Mouse (Mus musculus) adrenal gland, adult 8-10 months (tissue): ENCODE results near the gene Ssr2. TPM values are rescaled to one million over a fixed set of nuclear protein-coding genes. Genes with fewer than 3 reads are reported as not detected.

Source experiments
- DNase-seq: peaks from one replicate; pipeline ENCODE4 v3.0.0; 2022
- total RNA-seq, 4 experiments: library from RNA; stranded (reverse); gene quantifications; 2 replicates each; pipeline ENCODE4 v1.2.4; 2022

Gene Ssr2
- 100 to 1,000 TPM; 139 to 217 (median 172) TPM for total RNA-seq

DNA sequence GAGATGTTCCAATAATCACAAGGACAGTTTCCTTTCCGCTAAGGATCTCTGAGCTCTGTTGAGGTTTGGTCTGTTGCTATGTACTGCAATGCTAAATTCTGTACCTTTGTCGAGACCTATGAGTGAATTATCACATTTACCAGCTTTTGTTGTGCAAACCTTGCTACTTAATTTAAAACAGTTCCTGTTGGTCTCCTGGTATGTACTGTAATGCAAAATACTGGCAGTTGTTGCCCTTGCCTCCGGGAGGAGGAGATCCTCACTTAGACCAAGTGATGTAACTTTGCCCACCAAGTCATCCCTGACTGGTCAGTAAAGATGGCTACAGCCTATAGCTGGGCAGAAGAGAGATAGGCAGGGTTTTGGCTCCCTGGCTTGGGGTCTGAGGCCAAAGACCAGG, at the start of gene Ssr2:
Gene Ssr2, plus strand, starts transcription at position 337 of the 400 bp plus-strand sequence.
- no peak for DNase-seq

DNA sequence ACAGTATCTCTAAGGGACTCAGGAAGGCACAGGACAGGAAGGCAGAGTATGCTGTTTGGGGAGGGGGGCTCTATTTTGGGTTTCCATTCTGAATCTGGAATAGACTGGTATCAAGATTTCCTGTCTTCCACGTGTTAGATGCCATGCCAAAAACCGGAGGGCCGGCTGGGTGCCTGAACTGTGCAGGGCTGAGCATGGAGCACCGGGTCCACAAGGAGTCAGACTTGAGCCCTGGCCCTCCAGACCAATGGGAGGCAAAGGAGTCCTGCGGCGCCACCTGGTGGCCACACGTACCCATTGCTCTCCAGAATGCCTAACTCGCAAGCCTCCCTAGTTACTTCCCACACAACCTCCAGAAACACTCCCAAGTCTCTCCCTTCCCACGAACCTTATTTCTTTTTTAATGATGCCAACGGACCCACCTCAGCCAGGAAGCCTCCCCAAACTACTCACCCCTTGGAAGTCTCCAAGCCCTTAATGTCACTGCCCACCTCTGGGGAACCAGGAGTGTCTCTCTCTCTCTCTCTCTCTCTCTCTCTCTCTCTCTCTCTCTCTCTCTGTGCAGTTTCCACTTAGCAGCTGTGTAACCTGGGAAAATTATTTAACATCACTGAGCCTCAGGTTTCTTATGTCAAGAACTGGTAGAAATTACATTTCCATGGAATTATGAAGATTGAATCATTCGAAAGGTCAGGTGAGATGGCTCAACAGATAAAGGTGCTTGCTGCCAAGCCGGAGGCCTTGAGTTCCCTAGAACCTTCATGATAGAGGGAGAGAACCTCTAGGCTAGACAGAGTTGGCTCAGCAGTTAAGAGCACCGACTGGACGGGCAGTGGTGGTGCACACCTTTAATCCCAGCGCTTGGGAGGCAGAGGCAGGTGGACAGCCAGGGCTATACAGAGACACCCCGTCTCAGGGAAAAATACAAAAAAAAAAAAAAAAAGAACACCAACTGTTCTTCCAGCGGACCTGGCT, 49.2 kb upstream of the Ssr2 start:
- peak; percentile 84 for DNase-seq

DNA sequence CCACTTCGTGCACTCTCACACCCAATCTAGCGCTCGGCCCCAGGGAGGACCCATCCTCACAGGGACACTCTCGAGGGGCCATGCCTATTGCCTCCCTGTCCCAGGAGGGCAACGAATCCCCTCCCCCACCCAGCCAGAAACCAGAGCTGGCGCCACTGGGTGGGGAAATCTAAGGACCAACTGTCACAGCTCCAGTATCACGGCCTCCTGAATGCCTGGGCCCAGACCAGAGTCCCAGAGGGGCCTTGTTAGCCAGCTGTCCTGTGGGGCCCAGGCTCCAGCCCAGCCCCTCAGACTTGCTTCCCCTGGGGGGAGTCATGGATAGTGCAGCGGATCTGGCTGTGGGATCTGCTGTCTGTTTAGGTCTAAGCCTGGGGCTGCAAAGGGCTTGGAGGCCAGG, 48.1 kb upstream of the Ssr2 start:
- DNase-seq, result no peak

DNA sequence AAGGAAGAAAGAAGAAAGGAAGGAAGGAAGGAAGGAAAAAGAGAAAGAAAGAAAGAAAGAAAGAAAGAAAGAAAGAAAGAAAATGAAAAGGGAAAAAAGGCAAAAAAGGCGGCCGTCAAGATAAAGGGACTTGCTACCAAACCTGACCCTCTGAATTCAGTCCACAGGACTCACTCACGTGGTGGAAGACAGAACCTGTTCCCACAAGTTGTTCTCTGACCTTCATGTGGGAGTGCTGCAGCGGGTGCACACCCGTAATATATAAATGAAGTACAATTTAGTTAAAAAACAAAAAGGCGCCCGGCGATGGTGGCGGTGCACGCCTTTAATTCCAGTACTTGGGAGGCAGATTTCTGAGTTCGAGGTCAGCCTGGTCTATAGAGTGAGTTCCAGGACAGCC, 47.0 kb upstream of the Ssr2 start:
- no peak for DNase-seq

DNA sequence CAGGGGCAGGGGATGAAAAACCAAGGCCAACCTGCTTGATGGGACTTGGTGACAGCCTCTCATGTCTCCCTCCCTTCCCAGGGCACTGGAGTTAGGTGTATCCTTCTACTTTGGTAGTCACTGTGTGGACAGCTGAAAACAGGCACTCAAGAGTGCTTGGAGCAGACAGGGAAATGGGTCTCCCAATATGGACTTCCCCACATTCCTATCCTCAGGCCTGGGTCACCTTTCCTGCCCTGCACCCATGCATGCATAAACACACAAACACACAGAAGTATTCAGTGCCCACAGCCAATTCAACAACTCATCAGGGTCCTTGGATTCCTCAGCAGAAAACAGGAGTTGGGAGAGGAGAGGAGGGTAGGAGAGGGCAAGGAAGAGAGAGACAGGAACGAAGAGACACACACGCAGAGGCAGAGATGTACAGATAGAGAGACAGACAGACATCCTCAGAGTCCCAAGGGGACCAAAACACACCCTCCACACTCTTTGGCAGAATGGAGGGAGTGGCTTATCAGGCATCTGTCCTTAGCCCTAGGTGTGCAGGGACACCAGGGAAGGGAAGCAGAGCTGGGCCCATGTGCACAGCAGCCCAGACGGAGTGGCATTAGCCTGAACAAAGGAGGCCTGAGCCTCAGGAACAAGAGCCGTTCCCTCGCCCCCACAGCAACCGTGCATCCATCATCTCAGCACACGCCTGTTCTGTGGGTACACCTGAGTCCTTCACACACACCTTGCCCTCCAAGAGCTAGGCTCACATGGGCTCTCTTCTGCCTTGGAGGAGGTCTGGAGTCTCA, 46.3 kb upstream of the Ssr2 start:
- no peak for DNase-seq

DNA sequence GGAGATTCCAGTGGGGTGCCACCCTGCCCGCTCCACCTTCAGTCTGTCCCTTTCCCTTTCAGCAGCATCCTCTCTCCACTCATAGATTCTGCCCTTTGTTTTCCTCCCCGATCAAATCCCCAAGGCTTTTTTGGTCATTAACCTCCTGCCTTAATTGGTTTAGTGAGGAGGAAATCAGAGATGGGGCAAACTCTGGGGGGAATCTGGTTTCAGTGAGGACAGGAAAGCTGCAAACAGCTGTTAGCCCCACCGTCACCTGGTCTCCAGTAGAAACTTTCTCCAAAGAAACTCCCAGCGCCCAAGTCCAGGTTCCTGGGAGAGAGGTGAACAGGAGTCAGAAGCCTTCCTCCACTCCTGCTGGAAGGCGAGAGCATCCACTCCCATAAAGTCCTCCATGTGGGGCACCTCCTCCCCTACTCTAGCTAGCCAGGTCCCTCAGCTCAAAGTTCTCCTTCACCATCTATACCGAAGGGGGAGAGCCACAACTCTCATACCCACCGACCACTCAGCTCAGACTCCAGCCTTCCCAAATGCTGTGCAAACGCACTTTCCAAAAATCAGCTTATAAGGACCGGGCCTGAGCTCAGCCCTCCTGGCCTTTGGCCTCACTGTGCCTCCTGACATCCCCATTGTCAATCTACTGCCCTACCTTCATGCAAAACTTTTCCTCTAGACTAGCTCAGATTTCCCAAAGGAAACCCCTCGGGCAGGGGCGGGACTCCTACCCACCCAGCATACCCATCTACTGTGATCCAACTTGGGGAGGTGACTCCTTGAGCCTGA, 45.4 kb upstream of the Ssr2 start:
- DNase-seq, result no peak

DNA sequence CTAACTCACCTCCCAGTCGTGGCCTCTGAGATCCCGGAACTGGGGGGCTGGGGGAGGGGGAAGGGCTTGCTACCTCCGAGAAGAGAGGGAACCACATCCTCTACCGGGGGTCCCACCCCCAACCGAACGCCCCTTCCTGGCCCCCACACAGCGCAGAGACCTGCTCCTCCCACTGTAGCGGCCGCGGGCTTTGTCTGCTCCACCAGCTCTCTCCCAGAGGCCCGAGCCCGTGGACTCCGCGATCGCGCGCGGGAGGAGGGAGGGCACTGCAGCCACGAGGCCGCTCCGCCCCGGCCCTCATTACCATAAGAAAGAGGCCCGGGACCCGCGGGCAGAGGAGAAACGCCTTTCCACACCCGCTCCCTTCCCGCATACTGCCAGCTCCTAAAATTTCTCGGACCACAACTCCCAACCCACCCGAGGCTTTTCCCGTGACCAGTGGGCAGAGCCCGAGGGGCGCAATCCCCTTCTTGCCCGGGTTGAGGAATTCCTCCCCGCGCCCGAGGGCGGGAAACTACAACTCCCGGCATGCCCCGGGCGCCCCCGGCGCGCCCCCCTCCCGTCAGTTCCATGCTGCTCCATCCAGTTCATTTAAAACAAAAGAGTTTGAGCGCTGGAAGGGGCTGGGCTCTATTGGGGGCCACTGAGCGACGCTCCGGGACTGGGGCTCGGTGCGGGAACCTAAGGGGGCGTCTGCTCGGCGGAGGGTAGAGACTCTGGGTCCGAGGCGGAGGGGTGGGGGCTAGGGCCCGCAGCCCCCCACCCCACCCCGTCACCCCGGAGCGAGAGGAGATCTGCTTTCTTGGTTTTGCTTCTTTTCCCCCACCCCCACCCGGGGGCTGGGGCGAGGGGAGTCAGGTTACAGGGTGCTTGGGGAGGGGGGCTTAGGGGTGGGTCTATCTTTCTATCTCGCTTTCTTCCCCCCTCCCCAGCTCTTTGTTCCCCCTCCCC, 44.1 kb upstream of the Ssr2 start:
- peak; percentile 80 for DNase-seq

DNA sequence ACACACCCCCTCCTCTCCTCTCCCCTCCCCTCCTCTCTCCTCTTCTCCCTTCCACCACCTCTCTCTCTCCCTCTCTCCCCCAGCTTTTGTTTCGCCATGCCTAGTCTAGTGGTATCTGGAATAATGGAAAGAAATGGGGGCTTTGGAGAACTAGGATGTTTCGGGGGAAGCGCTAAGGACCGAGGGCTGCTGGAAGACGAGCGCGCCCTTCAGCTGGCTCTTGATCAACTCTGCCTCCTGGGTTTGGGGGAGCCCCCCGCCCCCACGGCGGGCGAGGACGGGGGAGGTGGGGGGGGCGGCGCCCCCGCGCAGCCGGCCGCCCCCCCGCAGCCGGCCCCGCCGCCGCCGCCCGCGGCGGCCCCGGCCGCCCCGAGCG, 43.4 kb upstream of the Ssr2 start, which contains the start of gene Mex3a:
Gene Mex3a, plus strand, starts transcription at position 97 of the 376 bp plus-strand sequence.
- no peak for DNase-seq

DNA sequence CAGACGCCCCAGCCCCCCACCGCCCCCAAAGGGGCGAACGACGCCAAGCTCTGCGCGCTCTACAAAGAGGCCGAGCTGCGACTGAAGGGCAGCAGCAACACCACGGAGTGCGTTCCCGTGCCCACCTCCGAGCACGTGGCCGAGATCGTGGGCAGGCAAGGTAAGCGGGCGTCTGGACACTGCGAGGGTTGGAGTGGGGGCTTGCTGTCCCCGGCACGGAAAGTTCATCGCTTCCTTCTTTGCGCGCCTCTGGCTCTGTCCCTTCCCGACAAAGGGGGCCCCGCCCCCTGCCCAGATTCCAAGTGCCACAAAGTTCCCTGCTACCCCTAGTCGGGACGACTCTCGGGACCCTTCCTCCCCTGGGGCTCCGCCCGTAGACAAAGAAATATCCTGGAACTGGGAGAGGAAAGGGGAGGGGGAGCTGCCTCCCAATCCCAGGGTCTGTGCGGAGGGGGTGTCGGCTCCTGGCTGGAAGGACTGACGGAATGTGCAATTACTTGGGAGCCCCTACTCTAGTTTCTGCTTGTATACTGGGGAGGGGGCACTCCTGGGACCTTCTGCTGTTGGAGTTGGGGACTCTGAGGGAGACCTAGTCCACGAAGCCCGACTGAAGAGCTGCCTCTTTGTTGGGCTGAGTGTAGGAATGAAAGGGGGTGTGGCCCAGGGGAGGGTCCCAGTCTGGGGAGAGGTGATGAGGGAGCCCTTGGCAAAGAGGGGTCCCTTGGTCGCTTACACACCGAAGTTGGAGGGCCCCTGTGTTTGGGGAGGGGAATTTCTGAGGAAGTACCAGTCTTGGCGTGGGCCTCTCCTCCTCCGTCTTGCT, 42.8 kb upstream of the Ssr2 start:
- no peak for DNase-seq

DNA sequence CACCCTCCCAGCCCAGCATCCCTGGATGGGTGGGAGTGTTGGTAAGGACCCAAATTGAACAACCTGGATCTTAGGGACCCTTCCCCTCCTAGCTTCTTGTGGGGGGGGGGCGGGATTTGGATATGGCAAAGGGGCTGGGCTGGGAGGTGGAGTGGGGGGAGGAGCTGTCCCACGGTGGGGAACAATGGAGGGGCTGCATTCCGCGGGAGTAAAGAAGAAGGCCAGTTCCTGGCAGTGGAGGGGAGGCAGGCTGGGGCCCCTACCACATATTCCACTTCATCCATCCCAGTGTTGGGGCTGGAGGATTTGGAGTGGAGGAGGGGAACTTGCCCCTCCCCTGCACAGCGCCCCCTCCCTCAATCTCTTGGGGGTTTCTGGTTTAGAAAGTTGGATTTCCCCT, 42.0 kb upstream of the Ssr2 start:
- DNase-seq, result no peak

DNA sequence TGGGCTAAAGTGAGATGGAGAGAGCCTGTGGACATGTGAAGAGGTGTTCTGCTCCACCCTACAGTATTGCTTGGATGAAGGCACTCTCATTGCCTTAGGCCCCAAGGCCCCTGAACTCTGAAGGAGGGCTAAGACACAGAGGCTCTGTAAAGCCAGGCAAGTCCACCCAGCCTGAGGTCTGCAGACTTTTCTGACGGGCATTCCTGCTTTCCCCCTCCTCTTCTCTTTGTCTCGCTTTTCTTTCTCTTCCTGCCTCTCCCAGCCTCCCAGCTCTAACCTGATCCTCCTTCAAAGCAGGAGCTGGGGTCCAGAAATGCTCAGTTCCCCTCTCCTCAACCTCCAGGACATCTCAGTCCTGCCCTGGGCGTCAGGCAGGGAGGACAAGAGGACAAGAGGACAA, 40.7 kb upstream of the Ssr2 start:
- DNase-seq, result no peak

DNA sequence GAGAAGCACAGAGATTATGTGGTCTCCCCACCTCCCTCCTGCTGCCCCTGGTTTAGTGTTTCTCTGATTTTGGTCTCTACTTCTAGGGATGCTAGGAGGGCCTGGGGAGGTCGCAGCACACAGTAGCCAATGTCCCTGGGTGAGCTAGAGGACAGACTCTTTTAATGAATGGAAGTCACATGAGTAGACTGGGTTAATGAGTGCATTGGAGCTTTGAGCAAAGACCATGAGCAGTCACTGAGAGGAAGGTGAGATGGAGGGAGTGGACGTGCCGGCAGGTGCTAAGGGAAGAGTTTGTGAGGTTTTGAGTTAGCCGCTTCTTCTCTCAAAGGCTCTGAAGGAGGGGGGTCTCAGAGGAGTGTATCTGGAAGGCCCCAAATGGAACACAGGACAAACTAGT, 40.1 kb upstream of the Ssr2 start:
- no peak for DNase-seq

DNA sequence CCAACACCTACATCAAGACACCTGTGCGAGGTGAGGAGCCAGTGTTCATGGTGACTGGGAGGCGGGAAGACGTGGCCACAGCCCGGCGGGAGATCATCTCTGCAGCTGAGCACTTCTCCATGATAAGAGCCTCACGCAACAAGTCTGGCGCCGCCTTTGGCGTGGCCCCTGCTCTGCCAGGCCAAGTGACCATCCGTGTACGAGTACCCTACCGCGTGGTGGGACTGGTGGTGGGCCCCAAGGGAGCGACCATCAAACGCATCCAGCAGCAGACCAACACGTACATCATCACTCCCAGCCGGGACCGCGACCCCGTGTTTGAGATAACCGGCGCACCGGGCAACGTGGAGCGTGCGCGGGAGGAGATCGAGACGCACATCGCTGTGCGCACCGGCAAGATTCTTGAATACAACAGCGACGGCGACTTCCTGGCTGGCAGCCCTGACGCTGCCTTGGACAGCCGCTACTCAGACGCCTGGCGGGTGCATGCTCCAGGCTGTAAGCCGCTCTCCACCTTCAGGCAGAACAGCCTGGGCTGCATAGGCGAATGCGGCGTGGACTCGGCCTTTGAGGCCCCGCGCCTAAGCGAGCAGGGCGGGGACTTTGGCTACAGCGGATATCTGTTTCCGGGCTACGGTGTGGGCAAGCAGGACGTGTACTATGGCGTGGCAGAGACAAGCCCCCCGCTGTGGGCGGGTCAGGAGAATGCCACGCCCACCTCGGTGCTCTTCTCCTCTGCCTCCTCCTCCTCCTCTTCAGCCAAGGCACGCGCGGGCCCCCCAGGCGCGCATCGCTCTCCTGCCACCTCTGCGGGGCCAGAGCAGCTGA, 39.4 kb upstream of the Ssr2 start:
- DNase-seq, result peak; percentile 82

DNA sequence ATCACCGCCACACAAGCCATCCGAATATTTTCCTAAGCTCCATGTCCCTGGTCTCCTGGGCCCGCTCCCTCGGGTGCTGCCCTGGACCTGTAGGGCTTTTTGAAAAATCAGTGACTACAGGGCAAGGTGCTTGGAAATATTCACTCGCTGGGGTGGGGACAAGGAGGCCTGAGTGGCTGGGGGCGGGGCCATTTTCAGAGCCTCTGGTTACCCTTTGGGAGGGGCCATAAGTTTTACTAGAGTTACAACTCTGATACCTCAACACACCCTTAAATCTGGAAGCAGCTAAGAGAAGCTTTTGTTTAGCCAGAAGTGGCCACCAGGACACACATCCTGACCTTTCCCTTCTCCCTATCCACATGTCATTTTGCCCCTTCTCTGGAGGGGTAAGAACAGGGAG, 38.5 kb upstream of the Ssr2 start:
- DNase-seq, result no peak

DNA sequence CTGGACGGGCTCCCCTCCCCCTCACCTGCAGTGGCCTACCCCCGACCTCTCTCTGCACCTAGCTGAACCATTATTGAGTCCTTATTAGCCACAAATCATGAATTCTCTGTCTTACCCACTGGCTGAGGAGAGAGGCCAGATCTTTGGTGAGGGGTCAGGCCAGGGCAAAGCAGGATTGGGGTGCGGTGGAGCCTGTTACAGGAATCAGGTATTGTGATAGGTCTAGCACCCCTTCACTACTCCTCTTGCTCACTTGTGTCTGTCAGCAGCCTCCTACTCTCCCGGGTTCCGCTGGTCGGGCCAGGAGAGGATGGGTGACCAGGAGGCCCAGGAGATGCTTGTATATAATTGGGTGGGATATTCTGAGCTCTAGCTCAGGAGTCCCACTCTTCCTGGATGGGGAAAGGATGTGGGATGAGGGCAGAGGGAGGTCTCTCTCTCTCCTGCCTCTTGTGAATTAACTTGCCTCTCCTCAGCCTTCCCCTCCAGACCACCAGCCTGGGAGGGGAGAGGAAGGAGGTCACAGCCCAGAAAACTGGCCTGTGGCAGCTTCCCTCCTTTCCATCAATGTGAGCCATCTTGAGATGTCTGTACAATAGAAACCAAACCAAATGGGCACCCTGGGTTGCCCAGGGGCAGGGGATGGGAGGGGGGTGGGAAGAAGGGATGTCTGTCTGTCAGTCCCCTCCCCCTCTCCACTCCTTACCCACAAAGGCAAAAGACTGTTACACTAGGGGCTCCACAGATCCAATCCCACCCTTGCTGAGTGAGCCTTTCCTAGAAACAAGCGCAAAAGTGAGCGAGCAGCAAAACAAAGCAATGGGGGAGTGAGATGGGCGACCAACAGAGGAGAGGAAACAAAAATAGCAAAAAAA, 37.2 kb upstream of the Ssr2 start:
- no peak for DNase-seq

DNA sequence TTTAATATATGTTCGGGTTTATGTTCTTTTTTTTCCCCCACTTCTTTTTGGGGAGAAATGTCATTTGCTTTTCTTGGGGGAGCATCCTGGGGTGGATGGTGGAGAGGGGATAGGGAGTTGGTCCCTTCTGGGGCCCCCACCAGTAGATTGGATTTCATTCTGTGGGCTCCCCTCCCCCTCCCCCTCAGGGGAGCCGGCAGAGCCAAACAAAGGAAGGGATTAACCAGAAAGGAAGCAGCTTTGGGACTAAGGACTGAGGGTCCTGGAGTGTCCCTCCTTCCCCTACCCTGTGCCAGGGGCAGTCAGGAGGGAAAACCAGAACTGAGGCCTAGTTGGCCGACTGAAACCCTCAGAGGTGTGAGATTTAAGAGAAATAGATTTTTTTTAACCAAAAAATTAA, 36.3 kb upstream of the Ssr2 start:
- DNase-seq, result no peak

DNA sequence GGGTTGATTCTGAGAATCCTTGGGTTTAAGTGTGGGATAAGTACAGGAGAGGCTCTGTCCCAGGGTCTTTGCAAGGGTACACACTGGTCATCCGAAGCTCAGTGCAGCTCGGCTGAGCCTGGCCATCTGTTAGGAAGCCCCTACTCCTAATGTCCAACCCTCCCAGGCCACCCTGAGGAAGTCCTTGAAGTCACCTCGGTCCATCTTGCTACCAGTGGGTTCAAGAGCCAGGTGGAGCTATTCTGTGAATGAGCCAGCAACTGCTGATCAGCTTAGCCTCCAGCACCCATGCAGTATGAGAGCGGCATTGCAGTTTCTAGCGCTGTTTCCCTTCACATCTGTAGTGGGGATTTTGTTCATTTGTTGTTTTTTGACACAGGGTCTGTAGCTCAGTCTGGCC, 35.6 kb upstream of the Ssr2 start:
- no peak for DNase-seq

DNA sequence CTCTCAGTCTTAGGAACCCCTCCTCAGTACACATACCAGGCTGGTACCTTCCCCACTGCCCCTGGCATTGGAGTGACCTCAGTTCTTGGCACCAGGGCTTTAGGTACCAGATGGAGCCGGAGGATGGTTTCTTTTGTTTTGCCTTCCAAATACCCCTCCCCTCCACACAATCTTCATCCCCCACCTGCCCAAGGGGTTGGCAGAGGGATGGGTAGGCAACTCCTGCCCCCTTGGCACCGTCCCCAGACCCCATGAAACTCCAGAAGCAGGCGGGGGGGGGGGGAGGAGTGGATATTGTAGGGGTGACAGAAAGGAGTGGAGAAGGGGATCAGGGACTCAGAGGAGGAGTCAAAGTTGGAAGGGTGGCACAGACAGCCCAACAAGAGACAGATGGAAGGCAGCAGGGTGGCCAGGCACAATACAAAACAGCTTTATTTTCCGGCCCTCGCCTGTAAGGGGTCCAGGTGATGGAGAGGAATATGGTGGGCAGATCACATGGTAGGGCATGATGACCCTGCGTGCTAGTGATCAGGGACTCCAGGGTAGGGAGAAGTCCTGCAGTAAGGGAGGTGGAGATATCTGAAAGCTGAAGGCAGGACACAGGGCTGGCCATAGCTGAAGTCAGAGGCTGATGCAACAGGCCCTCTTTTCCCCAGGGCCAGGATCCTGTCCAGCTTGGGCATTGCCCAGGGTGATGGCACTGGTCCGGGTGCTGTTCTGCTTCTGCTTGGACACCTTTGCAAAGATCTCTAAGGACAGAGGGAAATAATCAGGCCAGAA, 33.9 kb upstream of the Ssr2 start:
- DNase-seq, result no peak
